Mouse (Mus musculus) intestine, postnatal 0 days (tissue): ENCODE data around the gene Hs3st6. TPM values are rescaled to one million over a fixed set of nuclear protein-coding genes. Genes with fewer than 3 reads are reported as not detected.

Source experiments
- ATAC-seq: fragments of 200-750 bp; cut with Nextera tagmentation; 2 replicates; pipeline ENCODE4 v1.8.0; 2017; ENCODE audit warnings: mild to moderate bottlenecking, moderate TSS enrichment, moderate library complexity
- H3K27ac ChIP-seq: fragments of 300-500 bp; sonication (generic); 2 replicates; pipeline ENCODE4 v1.5.1; 2014; ENCODE audit warnings: mild to moderate bottlenecking, low read depth, low read length, moderate library complexity
- H3K27me3 ChIP-seq: fragments of 300-500 bp; sonication (generic); replicated peaks from 2 replicates; pipeline ENCODE4 v1.6.1; 2014; ENCODE audit warnings: low read length, mixed read lengths; ENCODE audit not compliant: control insufficient read depth, insufficient read depth
- H3K36me3 ChIP-seq: fragments of 300-500 bp; sonication (generic); 2 replicates; pipeline ENCODE4 v1.6.1; 2014; ENCODE audit warnings: mild to moderate bottlenecking, moderate library complexity; ENCODE audit not compliant: control insufficient read depth, insufficient read depth
- H3K4me1 ChIP-seq: fragments of 300-500 bp; sonication (generic); replicated peaks from 2 replicates; pipeline ENCODE4 v1.6.1; 2014; ENCODE audit warnings: antibody characterized with exemption, low read length, mixed read lengths; ENCODE audit not compliant: control insufficient read depth, insufficient read depth
- H3K4me2 ChIP-seq: fragments of 300-500 bp; sonication (generic); replicated peaks from 2 replicates; pipeline ENCODE4 v1.6.1; 2014; ENCODE audit warnings: low read depth, mild to moderate bottlenecking, moderate library complexity
- H3K4me3 ChIP-seq: fragments of 300-500 bp; sonication (generic); 2 replicates; pipeline ENCODE4 v1.5.1; 2014; ENCODE audit warnings: low read depth, low read length
- H3K9ac ChIP-seq: fragments of 300-500 bp; sonication (generic); 2 replicates; pipeline ENCODE4 v1.6.1; 2014; ENCODE audit warnings: mild to moderate bottlenecking, low read depth, low read length
- H3K9me3 ChIP-seq: fragments of 300-500 bp; sonication (generic); 2 replicates; pipeline ENCODE4 v1.6.1; 2016; ENCODE audit warnings: mixed run types; ENCODE audit not compliant: control insufficient read depth
- CTCF ChIP-seq: sonication (generic); IDR thresholded peaks from 2 replicates; pipeline ENCODE4 v1.5.1; 2016; ENCODE audit warnings: low read depth, mild to moderate bottlenecking, control low read depth, antibody characterized with exemption, moderate library complexity
- WGBS: fragments of 180-500 bp; shearing (Covaris S2); extraction: QIAGEN DNeasy Blood & Tissue Kit; methylation state at CpG from one replicate; pipeline ENCODE4 v1.1.7; 2014; 5-methylcytosine and 5-hydroxymethylcytosine counted together
- polyA plus RNA-seq: library from polyadenylated mRNA; unstranded; fragments of >200 nt; fragmentation: Nextera tagmentation; extraction: Ambion mirVana; gene quantifications from 2 replicates; pipeline ENCODE4 v1.2.1, GENCODE M21; 2015

The Hs3st6 gene
- polyA plus RNA-seq, 1 experiment from 2014 or later: 0.47 TPM

DNA sequence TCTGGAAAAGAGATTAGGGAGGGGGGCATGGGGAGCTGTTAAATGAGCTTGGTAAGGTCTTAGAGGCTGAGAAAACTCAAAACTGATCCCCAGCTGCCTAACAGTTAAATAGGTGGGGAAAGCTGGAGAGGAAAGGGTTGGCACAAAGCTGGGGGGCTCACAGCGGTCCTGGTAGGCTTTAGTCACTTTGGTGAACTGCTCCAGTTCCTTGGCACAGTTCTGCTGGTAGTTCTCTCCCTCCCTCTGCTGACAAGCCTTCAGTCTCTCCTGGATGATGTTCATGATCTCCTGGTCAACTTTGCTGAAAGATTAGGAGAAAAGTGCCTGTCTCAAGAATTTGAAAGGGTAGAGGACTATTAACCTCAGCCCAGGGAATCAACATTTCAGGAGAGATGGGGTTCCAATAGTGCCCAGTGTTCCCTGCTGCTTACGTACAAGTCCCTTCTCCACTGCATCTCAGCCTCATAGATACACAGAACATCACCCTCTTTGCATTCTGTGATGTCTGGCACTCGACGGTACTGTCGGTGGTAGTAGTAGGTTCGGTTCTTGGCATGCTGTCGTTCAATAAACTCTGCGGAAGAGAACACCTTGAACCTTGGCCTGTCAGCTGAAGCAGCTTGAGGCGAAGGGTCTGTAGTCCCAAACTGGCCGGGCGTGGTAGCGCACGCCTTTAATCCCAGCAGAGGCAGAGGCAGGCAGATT, 30.4 kb upstream of the Hs3st6 start:
- ATAC-seq: no peak
- Histone ChIP-seq H3K27ac (peak overlapping the region; percentile 28; the same call in 1 of the 2 replicates), H3K4me2 (peak overlapping the region; percentile 82), H3K27me3 (no peaks in the 10 kb centered on the region; the same call in 1 of the 2 replicates), H3K4me1 (0 out of 2 replicates have a peak, but pooled peaks cover 3% of the 10 kb centered on the region), H3K4me3 (0 out of 2 replicates have a peak overlapping the region, but pooled peaks have one; percentile 7), H3K9ac (peak overlapping the region; percentile 5; the same call in 1 of the 2 replicates), H3K9me3 (no peaks in the 10 kb centered on the region), H3K36me3 (peaks cover 11% of the 10 kb centered on the region)
- no peak for TF ChIP-seq CTCF
- WGBS: 20% methylated on average over 13 of the region's 13 CpGs

DNA sequence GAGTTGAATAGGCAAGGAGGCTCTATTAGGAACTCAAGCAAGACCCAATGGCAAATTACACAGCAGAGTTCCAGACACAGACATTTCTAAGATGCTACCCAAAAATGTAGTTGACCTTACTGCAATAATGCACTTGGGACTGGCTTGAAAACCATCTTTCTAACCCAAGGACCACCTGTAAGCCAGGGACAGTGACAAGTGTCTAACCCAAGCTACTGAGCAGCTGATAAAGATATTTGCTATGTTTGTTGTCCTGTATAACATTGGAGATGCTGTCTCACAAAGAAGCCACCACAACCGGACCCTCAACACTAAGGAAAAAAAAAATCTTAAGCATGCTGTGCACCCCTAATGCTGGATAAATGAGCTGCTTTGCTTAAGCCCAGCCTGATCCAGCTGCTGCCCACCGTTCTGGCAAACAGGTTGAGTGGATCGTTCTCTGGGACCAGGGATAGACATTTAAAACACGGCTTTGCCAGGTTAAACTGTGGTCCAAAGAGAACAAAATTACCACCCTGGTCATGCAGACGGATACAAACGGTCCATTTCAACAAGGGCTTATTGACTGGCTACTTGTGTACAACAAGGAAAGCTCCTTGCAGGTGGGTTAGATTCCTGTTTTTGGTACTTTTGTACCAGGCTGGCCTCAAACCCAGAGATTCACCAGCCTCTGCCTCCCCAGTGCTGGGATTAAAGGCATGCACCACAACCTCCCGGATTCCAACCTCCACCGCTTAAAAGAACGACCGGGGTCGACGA, 29.5 kb upstream of the Hs3st6 start:
- H3K4me1 ChIP-seq: 0 out of 2 replicates have a peak, but pooled peaks cover 3% of the 10 kb centered on the region
- peaks cover 3% of the 10 kb centered on the region; the same call in 1 of the 2 replicates for H3K27me3 ChIP-seq
- H3K9ac ChIP-seq: peak overlapping the region; percentile 81
- peaks cover 11% of the 10 kb centered on the region for H3K36me3 ChIP-seq
- no peak for TF ChIP-seq CTCF
- H3K4me2 ChIP-seq: peak overlapping the region; percentile 82
- WGBS: under 1% methylated on average over 12 of the region's 12 CpGs
- no peaks in the 10 kb centered on the region for H3K9me3 ChIP-seq
- H3K4me3 ChIP-seq: peak overlapping the region; percentile 82
- ATAC-seq: no peak
- H3K27ac ChIP-seq: peak overlapping the region; percentile 82; the same call in 1 of the 2 replicates

DNA sequence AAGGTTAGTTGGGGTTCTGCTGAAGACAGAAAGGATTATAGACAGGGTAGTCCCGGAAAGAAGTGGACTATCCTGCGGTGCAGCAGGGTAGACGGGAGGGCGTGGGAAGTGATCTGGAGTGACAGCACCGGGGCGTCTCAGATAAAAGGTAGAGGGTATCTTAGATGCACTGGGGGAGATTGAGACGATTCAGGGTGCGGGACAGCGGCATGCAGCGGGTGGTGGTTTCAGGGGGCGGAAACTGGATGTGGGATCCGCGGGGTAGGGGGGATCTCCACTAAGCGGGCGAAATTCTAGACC, 29.0 kb upstream of the Hs3st6 start:
- peak overlapping the region; percentile 82 for H3K4me3 ChIP-seq
- ATAC-seq: peak; percentile 4; the same call in 1 of the 2 replicates
- no peaks in the 10 kb centered on the region for H3K9me3 ChIP-seq
- under 1% methylated on average over 15 of the region's 15 CpGs for WGBS
- H3K4me1 ChIP-seq: 0 out of 2 replicates have a peak, but pooled peaks cover 3% of the 10 kb centered on the region
- H3K36me3 ChIP-seq: peaks cover 11% of the 10 kb centered on the region
- peak overlapping the region; percentile 81 for H3K9ac ChIP-seq
- H3K4me2 ChIP-seq: peak overlapping the region; percentile 82
- peaks cover 3% of the 10 kb centered on the region; the same call in 1 of the 2 replicates for H3K27me3 ChIP-seq
- peak overlapping the region; percentile 82 for H3K27ac ChIP-seq
- no peak for TF ChIP-seq CTCF

- H3K27me3 ChIP-seq: peaks cover 3% of the 10 kb centered on the region; the same call in 1 of the 2 replicates
- peak within 1 kb of the TSS; percentile 82 for H3K4me3 ChIP-seq
- TF ChIP-seq CTCF: peak; percentile 100
- H3K9ac ChIP-seq: peak within 1 kb of the TSS; percentile 81
- 0 out of 2 replicates have a peak, but pooled peaks cover 3% of the 10 kb centered on the region for H3K4me1 ChIP-seq
- H3K27ac ChIP-seq: peak within 1 kb of the TSS; percentile 82
- peak; percentile 50 for ATAC-seq
- peak within 1 kb of the TSS; percentile 82 for H3K4me2 ChIP-seq
- no peaks in the 10 kb centered on the region for H3K9me3 ChIP-seq
- WGBS: under 1% methylated on average over 30 of the region's 30 CpGs
- peaks cover 11% of the 10 kb centered on the region for H3K36me3 ChIP-seq
Observed at GRCm38 (mm10) chr17:24724184-24724583, 28.6 kb upstream of the Hs3st6 start, which contains the start of gene Ndufb10. Ndufb10 (minus strand) TSS chr17:24724478.

- Histone ChIP-seq H3K27me3 (peaks cover 3% of the 10 kb centered on the region; the same call in 1 of the 2 replicates), H3K4me2 (no peak overlapping the region), H3K4me1 (0 out of 2 replicates have a peak, but pooled peaks cover 3% of the 10 kb centered on the region), H3K9ac (no peak overlapping the region), H3K27ac (no peak overlapping the region), H3K4me3 (no peak overlapping the region), H3K36me3 (peaks cover 11% of the 10 kb centered on the region), H3K9me3 (no peaks in the 10 kb centered on the region)
- WGBS: 73% methylated on average over 3 of the region's 3 CpGs
- ATAC-seq: no peak
- TF ChIP-seq CTCF: peak; percentile 40
Observed at GRCm38 (mm10) chr17:24725637-24726390, 27.0 kb upstream of the Hs3st6 start.
